Mouse (Mus musculus) inflammation-experienced regulatory T-cells, adult 6 months (primary cell): ENCODE data around the gene Cavin4. TPM values are rescaled to one million over a fixed set of nuclear protein-coding genes. Genes with fewer than 3 reads are reported as not detected.

ENCODE experiments used
- ATAC-seq: one replicate; pipeline ENCODE4 v1.8.0; 2017
- polyA plus RNA-seq, 3 experiments: library from polyadenylated mRNA; unstranded; fragments of 100-300 nt; shearing (Covaris generic); gene quantifications; one replicate each; pipeline ENCODE4 v1.2.1; 2017

Gene Cavin4
- not detected for polyA plus RNA-seq

GRCm38 (mm10) chr4:48663271-48663670, at the start of gene Cavin4:
TSS of gene Cavin4 (plus strand) at chr4:48663514.
- no peak for ATAC-seq

- ATAC-seq: no peak
Measured at GRCm38 (mm10) chr4:48615483-48615882, 47.8 kb upstream of the Cavin4 start.

- ATAC-seq: no peak
Measured at GRCm38 (mm10) chr4:48617201-48617600, 46.1 kb upstream of the Cavin4 start.

- no peak for ATAC-seq
Measured at GRCm38 (mm10) chr4:48620121-48620520, 43.2 kb upstream of the Cavin4 start.

- no peak for ATAC-seq
Measured at GRCm38 (mm10) chr4:48622246-48622645, 41.1 kb upstream of the Cavin4 start.

GRCm38 (mm10) chr4:48622946-48623345, 40.4 kb upstream of the Cavin4 start:
- no peak for ATAC-seq

GRCm38 (mm10) chr4:48624961-48625360, 38.4 kb upstream of the Cavin4 start:
- no peak for ATAC-seq

GRCm38 (mm10) chr4:48625836-48626235, 37.5 kb upstream of the Cavin4 start:
- no peak for ATAC-seq

- ATAC-seq: no peak
Measured at GRCm38 (mm10) chr4:48629445-48629844, 33.9 kb upstream of the Cavin4 start.

GRCm38 (mm10) chr4:48633529-48633928, 29.8 kb upstream of the Cavin4 start:
- no peak for ATAC-seq

- no peak for ATAC-seq
Measured at GRCm38 (mm10) chr4:48634058-48634457, 29.3 kb upstream of the Cavin4 start.

- no peak for ATAC-seq
Measured at GRCm38 (mm10) chr4:48636831-48637230, 26.5 kb upstream of the Cavin4 start.

GRCm38 (mm10) chr4:48638132-48638531, 25.2 kb upstream of the Cavin4 start:
- ATAC-seq: no peak

GRCm38 (mm10) chr4:48639503-48639902, 23.8 kb upstream of the Cavin4 start:
- no peak for ATAC-seq

GRCm38 (mm10) chr4:48643801-48644200, 19.5 kb upstream of the Cavin4 start:
- ATAC-seq: no peak

- ATAC-seq: no peak
Measured at GRCm38 (mm10) chr4:48646143-48646542, 17.2 kb upstream of the Cavin4 start.

GRCm38 (mm10) chr4:48650617-48651360, 12.5 kb upstream of the Cavin4 start:
- ATAC-seq: no peak

- ATAC-seq: no peak
Measured at GRCm38 (mm10) chr4:48654118-48654517, 9.2 kb upstream of the Cavin4 start.

- no peak for ATAC-seq
Measured at GRCm38 (mm10) chr4:48656530-48656929, 6.8 kb upstream of the Cavin4 start.

GRCm38 (mm10) chr4:48660144-48660543, 3.2 kb upstream of the Cavin4 start:
- ATAC-seq: no peak

GRCm38 (mm10) chr4:48660619-48661575, 2.4 kb upstream of the Cavin4 start:
- no peak for ATAC-seq

- no peak for ATAC-seq
Measured at GRCm38 (mm10) chr4:48664021-48664420, 707 bp downstream of the Cavin4 start.

GRCm38 (mm10) chr4:48667279-48667678, 4.0 kb downstream of the Cavin4 start:
- ATAC-seq: no peak

GRCm38 (mm10) chr4:48672915-48673314, 9.6 kb downstream of the Cavin4 start:
- ATAC-seq: no peak
